Mouse (Mus musculus): ENCODE data around the gene Il13. TPM values are rescaled to one million over a fixed set of nuclear protein-coding genes. Genes with fewer than 3 reads are reported as not detected.

Gene Il13
- total and polyA plus RNA-seq, 3 experiments = 2.8 to 4.8 (median 3.6) TPM

DNA sequence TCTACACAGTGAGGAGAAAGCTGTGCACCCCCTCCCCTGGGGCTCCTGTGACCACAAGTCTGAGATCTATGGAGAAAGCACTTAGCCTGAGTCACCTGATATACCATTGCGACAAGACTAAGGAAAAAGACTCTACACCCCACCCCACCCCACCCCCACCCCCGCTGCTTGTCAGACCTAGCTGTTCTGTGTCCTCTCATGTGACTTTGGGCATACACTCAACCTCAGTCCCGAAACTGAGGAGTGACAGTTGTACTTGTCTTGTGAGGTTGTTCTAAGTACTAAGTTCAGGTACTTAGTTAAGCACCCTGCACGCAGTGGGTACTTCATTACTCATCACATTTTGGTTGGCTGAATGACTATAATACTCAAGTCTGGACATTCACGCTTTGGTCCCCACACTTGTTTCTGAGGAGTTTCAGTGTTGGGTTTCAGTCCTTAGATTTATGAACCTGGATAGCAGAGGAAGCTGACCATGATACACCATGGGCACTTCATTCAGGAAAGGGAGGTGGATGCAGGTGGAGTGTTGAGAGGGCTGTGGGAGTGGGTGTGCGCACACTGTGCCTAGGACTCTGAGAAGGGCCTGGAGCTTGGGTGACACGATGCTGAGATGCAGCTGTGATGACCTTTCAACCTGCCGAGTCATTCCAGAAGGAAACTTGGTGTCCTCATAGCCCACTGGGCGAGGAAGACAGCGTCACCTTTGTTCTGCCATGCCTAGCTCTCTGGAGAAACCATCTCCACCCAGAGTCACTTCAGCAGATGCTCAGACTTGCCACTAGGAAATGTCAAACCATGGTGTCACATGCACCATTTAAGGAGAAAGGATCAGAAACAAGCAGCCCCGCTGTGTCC, 12.7 kb downstream of the Il13 start (continued):
- TF ChIP-seq PAX5 (IDR thresholded peaks at IDR 0.05; ENCODE audit: low read length) = no peak

DNA sequence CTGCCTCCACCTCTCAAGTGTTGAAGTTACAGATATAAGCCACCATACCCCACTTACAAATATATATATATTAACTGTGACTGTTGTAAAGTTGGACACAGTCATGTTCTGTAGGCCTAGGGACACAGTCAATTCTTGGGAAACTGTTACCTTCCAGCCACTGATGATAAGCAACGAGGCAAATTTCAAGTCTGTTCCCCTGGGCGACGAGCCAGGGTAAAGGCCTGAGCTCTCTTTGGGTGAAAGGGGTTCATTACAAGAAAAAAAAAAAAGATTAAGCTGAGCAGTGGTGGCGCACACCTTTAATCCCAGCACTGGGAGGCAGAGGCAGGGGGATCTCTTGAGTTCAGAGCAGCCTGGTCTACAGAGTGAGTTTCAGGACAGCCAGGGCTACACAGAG, 14.4 kb downstream of the Il13 start:
- in situ Hi-C loops (cut with MboI; ENCODE audit: low pct_ligation_motif_present, low pct_unique_long_range_greater_than_20kb, low sequenced_read_pairs) (loop anchor here (5.0 kb wide), 1 partner anchor 33 kb away; no protein-coding TSS in a partner anchor), dilution Hi-C loops (cut with MboI; ENCODE audit: extremely low pct_ligation_motif_present, extremely low pct_unique_long_range_greater_than_20kb, low sequenced_read_pairs) (no loop called here)
- Histone ChIP-seq H3K9ac (ENCODE audit: insufficient read depth, low read depth) (no peak overlapping the region), H3K27me3 (replicated peaks) (no peaks in the 10 kb centered on the region), H3K79me2 (replicated peaks; ENCODE audit: control insufficient read depth, extremely low read depth, insufficient read depth, poor library complexity, severe bottlenecking) (peaks cover 17% of the 10 kb centered on the region), H3K9me3 (replicated peaks; ENCODE audit: low read length) (peaks cover 8% of the 10 kb centered on the region), H3K4me1 (ENCODE audit: control insufficient read depth in 1 of 2, insufficient read depth in 2 of 2) (peaks cover 33 to 58% of the 10 kb centered on the region in 2 experiments), H3K36me3 (replicated peaks in 1 of 2; ENCODE audit: control insufficient read depth in 1 of 2, insufficient read depth in 1 of 2, low read length in 1 of 2) (peaks cover 0 to 9% of the 10 kb centered on the region in 2 experiments), H3K4me2 (ENCODE audit: insufficient read depth, low read depth, poor library complexity, severe bottlenecking) (no peak overlapping the region), H3K27ac (ENCODE audit: insufficient read depth, low read depth) (no peak overlapping the region), H3K4me3 (replicated peaks in 1 of 3; ENCODE audit: low read depth in 2 of 3, low read length in 2 of 3, poor library complexity in 1 of 3) (no peak overlapping the region)
- TF ChIP-seq MAFK (IDR thresholded peaks at IDR 0.05; ENCODE audit: insufficient replicate concordance, low read length) (no peak), E2F4 (IDR thresholded peaks at IDR 0.05; ENCODE audit: insufficient replicate concordance, low read depth, low read length) (no peak), ZC3H11A (IDR thresholded peaks at IDR 0.05; ENCODE audit: low read depth, low read length) (no peak)
- no peak for DNase-seq (ENCODE audit: extremely low read depth)

DNA sequence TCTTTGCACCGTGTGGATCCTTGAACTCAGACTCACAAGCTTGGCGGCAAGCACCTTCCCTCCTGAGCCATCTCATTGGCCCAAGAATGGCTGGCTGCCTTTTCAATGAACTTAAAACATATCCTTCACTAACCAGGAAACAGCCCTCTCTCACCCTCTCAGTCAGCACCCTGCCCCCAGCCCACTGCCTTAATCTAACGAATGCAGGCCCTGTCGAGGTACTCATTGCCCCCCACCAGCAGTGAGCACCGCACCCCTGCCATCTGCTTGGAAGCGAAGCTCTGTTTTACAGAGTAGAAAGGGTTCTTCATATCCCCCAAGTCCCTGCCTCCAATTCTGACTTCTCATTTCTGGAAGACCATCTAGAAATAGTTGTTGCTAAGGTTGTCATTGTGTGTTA, 15.1 kb downstream of the Il13 start:
- Histone ChIP-seq H3K9me3 (replicated peaks; ENCODE audit: low read length) (peaks cover 8% of the 10 kb centered on the region), H3K27me3 (replicated peaks) (no peaks in the 10 kb centered on the region), H3K4me3 (replicated peaks in 1 of 3; ENCODE audit: low read depth in 2 of 3, low read length in 2 of 3, poor library complexity in 1 of 3) (no peak overlapping the region), H3K79me2 (replicated peaks; ENCODE audit: control insufficient read depth, extremely low read depth, insufficient read depth, poor library complexity, severe bottlenecking) (peaks cover 23% of the 10 kb centered on the region), H3K36me3 (replicated peaks in 1 of 2; ENCODE audit: control insufficient read depth in 1 of 2, insufficient read depth in 1 of 2, low read length in 1 of 2) (peaks cover 0 to 13% of the 10 kb centered on the region in 2 experiments), H3K27ac (ENCODE audit: insufficient read depth, low read depth) (no peak overlapping the region), H3K9ac (ENCODE audit: insufficient read depth, low read depth) (no peak overlapping the region), H3K4me1 (ENCODE audit: control insufficient read depth in 1 of 2, insufficient read depth in 2 of 2) (peaks cover 35 to 58% of the 10 kb centered on the region in 2 experiments), H3K4me2 (ENCODE audit: insufficient read depth, low read depth, poor library complexity, severe bottlenecking) (no peak overlapping the region)
- dilution Hi-C loops (cut with MboI; ENCODE audit: extremely low pct_ligation_motif_present, extremely low pct_unique_long_range_greater_than_20kb, low sequenced_read_pairs) (no loop called here), in situ Hi-C loops (cut with MboI; ENCODE audit: low pct_ligation_motif_present, low pct_unique_long_range_greater_than_20kb, low sequenced_read_pairs) (no loop called here)
- no peak for DNase-seq (ENCODE audit: extremely low read depth)
- TF ChIP-seq RCOR1 (conservative IDR thresholded peaks at IDR 0.05; ENCODE audit: low read depth, low read length) (no peak), UBTF (IDR thresholded peaks at IDR 0.05; ENCODE audit: low read depth, low read length) (0 out of 2 replicates have a peak, but pooled peaks have one; percentile 22), E2F4 (IDR thresholded peaks at IDR 0.05; ENCODE audit: insufficient replicate concordance, low read depth, low read length) (no peak), ETS1 (conservative IDR thresholded peaks at IDR 0.05; ENCODE audit: low read depth, low read length) (no peak), ZC3H11A (IDR thresholded peaks at IDR 0.05; ENCODE audit: low read depth, low read length) (no peak), ZNF384 (IDR thresholded peaks at IDR 0.05; ENCODE audit: low read depth, low read length) (no peak), CHD2 (IDR thresholded peaks at IDR 0.05; ENCODE audit: low read length) (no peak), JUN (IDR thresholded peaks at IDR 0.05; ENCODE audit: insufficient read depth, low read depth, low read length) (no peak), TBP (conservative IDR thresholded peaks at IDR 0.05; ENCODE audit: low read depth, low read length) (0 out of 2 replicates have a peak, but pooled peaks have one; percentile 18), POLR2AphosphoS2 (IDR thresholded peaks at IDR 0.05; ENCODE audit: low read depth, low read length) (no peak), CHD1 (IDR thresholded peaks at IDR 0.05; ENCODE audit: low read depth, low read length) (no peak), USF2 (conservative IDR thresholded peaks at IDR 0.05; ENCODE audit: low read depth, low read length) (no peak), MXI1 (IDR thresholded peaks at IDR 0.05; ENCODE audit: low read depth, low read length) (no peak), JUND (conservative IDR thresholded peaks at IDR 0.05; ENCODE audit: low read depth, low read length) (no peak)
